ENCODE assay signal across 8 mouse cellular contexts in genomic region chr9:32694916-32695490, GRCm38 (mm10). TPM values are rescaled to one million over a fixed set of nuclear protein-coding genes. Genes with fewer than 3 reads are reported as not detected.
DNase-seq lines count a peak whose midpoint lies in the region; ATAC-seq and TF ChIP-seq lines count a peak whose summit lies in the region.

No protein-coding gene starts in this region.

- peak overlapping the region; percentile 79 for H3K9ac ChIP-seq in embryonic facial prominence, embryonic 13.5 days
- peak overlapping the region; percentile 49 for H3K9ac ChIP-seq in intestine, embryonic 14.5 days (ENCODE audit: low read length)

- no peak for TF ChIP-seq CTCF in left cerebral cortex, adult 2 months (IDR thresholded peaks at IDR 0.05)

- H3K27ac ChIP-seq in left cerebral cortex, adult 2 months, result no peak overlapping the region; the same call in 1 of the 2 replicates
- H3K27ac ChIP-seq in embryonic facial prominence, embryonic 13.5 days, result no peak overlapping the region; the same call in 1 of the 2 replicates
- H3K27ac ChIP-seq in intestine, embryonic 14.5 days (ENCODE audit: low read depth), result peak overlapping the region; percentile 88

- H3K9me3 ChIP-seq in embryonic facial prominence, embryonic 13.5 days, result no peaks in the 10 kb centered on the region
- H3K9me3 ChIP-seq in intestine, embryonic 14.5 days (ENCODE audit: control insufficient read depth, low read length), result no peaks in the 10 kb centered on the region

- peak overlapping the region; percentile 87 for H3K4me2 ChIP-seq in embryonic facial prominence, embryonic 13.5 days
- H3K4me2 ChIP-seq in intestine, embryonic 14.5 days (ENCODE audit: low read length), result peak overlapping the region; percentile 90
- H3K4me2 ChIP-seq in myocyte (ENCODE audit: low read depth), result peak overlapping the region; percentile 76

- H3K4me1 ChIP-seq in embryonic facial prominence, embryonic 13.5 days, result peaks cover 35% of the 10 kb centered on the region
- H3K4me1 ChIP-seq in intestine, embryonic 14.5 days (replicated peaks; ENCODE audit: control insufficient read depth, insufficient read depth, low read length), result peaks cover 19% of the 10 kb centered on the region

- peaks cover 36% of the 10 kb centered on the region for H3K79me2 ChIP-seq in myocyte (ENCODE audit: control insufficient read depth, insufficient read depth)

- H3K4me3 ChIP-seq in left cerebral cortex, adult 2 months, result peak overlapping the region; percentile 66
- H3K4me3 ChIP-seq in embryonic facial prominence, embryonic 13.5 days, result peak overlapping the region; percentile 67
- peak overlapping the region; percentile 66 for H3K4me3 ChIP-seq in intestine, embryonic 14.5 days (ENCODE audit: low read depth, low read length)
- peak overlapping the region; percentile 51 for H3K4me3 ChIP-seq in myocyte

- TF ChIP-seq POLR2A in myocyte (IDR thresholded peaks at IDR 0.05; ENCODE audit: insufficient read length, low read depth), result no peak

- peaks cover 12% of the 10 kb centered on the region for H3K27me3 ChIP-seq in embryonic facial prominence, embryonic 13.5 days
- H3K27me3 ChIP-seq in intestine, embryonic 14.5 days (replicated peaks; ENCODE audit: control insufficient read depth, insufficient read depth, low read length), result 0 out of 2 replicates have a peak, but pooled peaks cover 2% of the 10 kb centered on the region
- H3K27me3 ChIP-seq in myocyte (ENCODE audit: control insufficient read depth, insufficient read depth, insufficient read length), result no peaks in the 10 kb centered on the region

- DNase-seq in left cerebral cortex, adult 2 months (ENCODE audit: extremely low spot score in 1 of 2, low spot score in 2 of 2), result no peak
- no peak for DNase-seq in left cerebral cortex, adult 9 months (ENCODE audit: low spot score in 2 of 2)
- no peak for DNase-seq in intestine, embryonic 14.5 days (ENCODE audit: low spot score)
- no peak for DNase-seq in frontal cortex, adult 2 months (ENCODE audit: extremely low spot score in 1 of 2, low spot score in 1 of 2)
- DNase-seq in layer of hippocampus, adult 9-11 months, result no peak
- DNase-seq in cerebellum, postnatal 4 days (ENCODE audit: low spot score in 2 of 2), result no peak

- intact Hi-C loops in left cerebral cortex, adult 2 months (cut with DNase I), result loop anchor here (5.0 kb wide), 1 partner anchor 103 kb away; no protein-coding TSS in a partner anchor

- no peak for ATAC-seq in embryonic facial prominence, embryonic 13.5 days (ENCODE audit: insufficient number of reproducible peaks, insufficient read depth, low FRiP score, low TSS enrichment, low read depth)
- no peak for ATAC-seq in intestine, embryonic 14.5 days (replicated peaks; ENCODE audit: low FRiP score, low TSS enrichment, low read depth)

- WGBS in embryonic facial prominence, embryonic 13.5 days, result 51% methylated on average over 4 of the region's 4 CpGs
- WGBS in intestine, embryonic 14.5 days, result 40% methylated on average over 4 of the region's 4 CpGs

- no peaks in the 10 kb centered on the region for H3K36me3 ChIP-seq in embryonic facial prominence, embryonic 13.5 days
- 0 out of 2 replicates have a peak, but pooled peaks cover under 1% of the 10 kb centered on the region for H3K36me3 ChIP-seq in intestine, embryonic 14.5 days (ENCODE audit: control insufficient read depth, insufficient read depth, low read length)
- no peaks in the 10 kb centered on the region for H3K36me3 ChIP-seq in myocyte (ENCODE audit: control insufficient read depth, insufficient read depth)

- no peak overlapping the region for H3ac ChIP-seq in myocyte (ENCODE audit: control insufficient read depth, insufficient read length)

TF ChIP-seq in myocyte, 11 proteins besides CTCF, POLR2A, EP300 and RAD21:
- TF ChIP-seq CEBPB (IDR thresholded peaks at IDR 0.05; ENCODE audit: insufficient read depth, poor library complexity, severe bottlenecking), result no peak
- TF ChIP-seq MYOD1 (IDR thresholded peaks at IDR 0.05; ENCODE audit: control insufficient read depth in 1 of 3, insufficient read length in 2 of 3, low read depth in 2 of 3), result no peak
- TF ChIP-seq USF1 (IDR thresholded peaks at IDR 0.05; ENCODE audit: low read depth), result no peak
- TF ChIP-seq REST (IDR thresholded peaks at IDR 0.05; ENCODE audit: insufficient read depth, insufficient read length), result no peak
- TF ChIP-seq MYOG (IDR thresholded peaks at IDR 0.05; ENCODE audit: control insufficient read depth in 1 of 3, insufficient read depth in 1 of 3, insufficient read length in 2 of 3, low read depth in 2 of 3), result no peak
- TF ChIP-seq TCF3 (IDR thresholded peaks at IDR 0.05; ENCODE audit: insufficient read length, low read depth), result no peak
- no peak for TF ChIP-seq E2F4 (IDR thresholded peaks at IDR 0.05; ENCODE audit: insufficient read depth)
- no peak for TF ChIP-seq SRF (IDR thresholded peaks at IDR 0.05; ENCODE audit: control insufficient read depth, insufficient read length, low read depth)
- TF ChIP-seq POLR2AphosphoS2 (IDR thresholded peaks at IDR 0.05; ENCODE audit: insufficient read length, low read depth), result no peak
- TF ChIP-seq TCF12 (IDR thresholded peaks at IDR 0.05; ENCODE audit: insufficient read depth, poor library complexity, severe bottlenecking), result no peak
- no peak for TF ChIP-seq MAX (IDR thresholded peaks at IDR 0.05; ENCODE audit: low read depth)

RNA-seq across cellular contexts. Expression of gene Ets1, which starts 59.0 kb away (rescaled TPM):
- 10 to 100 TPM in 1 of 2 experiments, 1 to 10 TPM in 1; 7.8 to 11.2 TPM for total RNA-seq in left cerebral cortex, adult 2 months (2021)
- 40.8 and 46.3 TPM in 2 replicates for polyA plus RNA-seq in embryonic facial prominence, embryonic 13.5 days (2015; fragmentation: Nextera tagmentation; extraction: Ambion mirVana)
- polyA plus RNA-seq in intestine, embryonic 14.5 days (2014; fragmentation: Nextera tagmentation; extraction: Ambion mirVana), result 46.3 and 51.3 TPM in 2 replicates
- 5.4 TPM for polyA plus RNA-seq in myocyte (2012; fragmentation: generic; extraction: Trizol)
- 7.9 and 11.0 TPM in 2 replicates for polyA plus RNA-seq in frontal cortex, adult 2 months (2012; rRNA removed)
